Comparison of ENCODE assay signal across 30 mouse cellular contexts in the genomic region with DNA sequence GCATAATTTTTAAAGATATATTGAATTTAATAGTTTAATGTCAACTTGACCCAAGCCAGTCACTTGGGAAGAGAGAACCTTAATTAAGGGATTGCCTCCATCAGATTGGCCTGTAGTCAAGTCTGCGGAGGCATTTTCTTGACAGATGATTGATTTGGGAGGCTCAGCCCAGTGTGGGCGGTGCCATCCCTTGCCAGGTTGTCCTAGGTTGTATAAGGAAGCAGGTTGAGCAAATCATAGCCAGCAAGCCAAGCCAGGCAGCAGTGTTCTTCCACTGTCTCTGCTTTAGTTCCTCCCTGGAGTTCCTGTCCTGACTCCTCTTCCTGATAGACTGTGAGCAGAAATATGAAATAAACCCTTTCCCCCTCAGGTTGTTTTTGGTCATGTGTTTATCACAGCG. TPM values are rescaled to one million over a fixed set of nuclear protein-coding genes. Genes with fewer than 3 reads are reported as not detected.
DNase-seq lines count a peak whose midpoint lies in the region; ATAC-seq and TF ChIP-seq lines count a peak whose summit lies in the region.
"Had no signal": no experiment of that assay in that cellular context is flagged by ENCODE, and none has a peak within 500 bp of the region (broad histone marks: within the 10 kb centered on the region; RNA-seq: fewer than 3 reads in every experiment).

No protein-coding gene starts in this region.

- H3K27ac ChIP-seq in liver, embryonic 13.5 days = peak overlapping the region; percentile 54
- H3K27ac ChIP-seq in ES-Bruce4 (ENCODE audit: insufficient read depth, low read length) = no peak overlapping the region
- H3K27ac ChIP-seq: embryonic facial prominence, embryonic 12.5 days; embryonic facial prominence, embryonic 15.5 days; forebrain, embryonic 12.5 days; forebrain, embryonic 15.5 days; heart, embryonic 15.5 days; hindbrain, embryonic 10.5 days; hindbrain, embryonic 13.5 days had no signal

- H3K36me3 ChIP-seq in liver, embryonic 13.5 days = peaks cover 5% of the 10 kb centered on the region; the same call in 1 of the 2 replicates
- peaks cover 9% of the 10 kb centered on the region; the same call in 1 of the 2 replicates for H3K36me3 ChIP-seq in E14TG2a.4 (ENCODE audit: insufficient read depth, low read length)
- H3K36me3 ChIP-seq in ES-Bruce4 (ENCODE audit: control insufficient read depth, insufficient read depth, low read length, poor library complexity, severe bottlenecking) = no peaks in the 10 kb centered on the region
- H3K36me3 ChIP-seq: embryonic facial prominence, embryonic 12.5 days; embryonic facial prominence, embryonic 15.5 days; forebrain, embryonic 12.5 days; forebrain, embryonic 15.5 days; G1E; heart, embryonic 15.5 days; hindbrain, embryonic 10.5 days; hindbrain, embryonic 13.5 days had no signal

- no peak overlapping the region for H3K4me3 ChIP-seq in liver, embryonic 13.5 days (replicated peaks)
- H3K4me3 ChIP-seq in E14TG2a.4 (replicated peaks; ENCODE audit: low read length) (peak overlapping the region; percentile 20; the same call in 1 of the 2 replicates), ES-Bruce4 (ENCODE audit: low read depth, low read length) (no peak overlapping the region)
- H3K4me3 ChIP-seq: embryonic facial prominence, embryonic 12.5 days; embryonic facial prominence, embryonic 15.5 days; forebrain, embryonic 12.5 days; forebrain, embryonic 15.5 days; heart, embryonic 12.5 days; heart, embryonic 15.5 days; hindbrain, embryonic 10.5 days; hindbrain, embryonic 13.5 days had no signal

- DNase-seq in liver, embryonic 13.5 days = no peak
- DNase-seq in liver = no peak
- no peak for DNase-seq in frontal cortex, postnatal 25 days (ENCODE audit: low spot score in 2 of 2)
- DNase-seq: adrenal gland, postnatal 10 days; adrenal gland, postnatal 36 days; cerebellum, adult 11 months; cerebellum, adult 2 months; cerebellum, adult 9-11 months; cerebellum, postnatal 25 days; gastrocnemius, postnatal 10 days; gastrocnemius, postnatal 36 days; heart, postnatal 10 days; heart, postnatal 36 days had no signal

- H3K9ac ChIP-seq in liver, embryonic 13.5 days = no peak overlapping the region
- 0 out of 2 replicates have a peak overlapping the region, but pooled peaks have one; percentile 21 for H3K9ac ChIP-seq in ES-Bruce4 (ENCODE audit: low read depth, poor library complexity, severe bottlenecking)
- H3K9ac ChIP-seq: embryonic facial prominence, embryonic 12.5 days; embryonic facial prominence, embryonic 15.5 days; forebrain, embryonic 12.5 days; forebrain, embryonic 15.5 days; heart, embryonic 12.5 days; heart, embryonic 15.5 days; hindbrain, embryonic 13.5 days had no signal

- TF ChIP-seq POLR2A in ES-Bruce4 (IDR thresholded peaks at IDR 0.05; ENCODE audit: insufficient read depth, low read length) = no peak

- TF ChIP-seq CTCF in E14TG2a.4 (conservative IDR thresholded peaks at IDR 0.05; ENCODE audit: low read length) (no peak), ES-Bruce4 (IDR thresholded peaks at IDR 0.05; ENCODE audit: low read depth, low read length) (no peak)

- no peaks in the 10 kb centered on the region for H3K27me3 ChIP-seq in liver, embryonic 13.5 days
- H3K27me3 ChIP-seq in E14TG2a.4 (ENCODE audit: insufficient read depth, low read length) (no peaks in the 10 kb centered on the region), ES-Bruce4 (ENCODE audit: control insufficient read depth, insufficient read depth, low read length, poor library complexity, severe bottlenecking) (no peaks in the 10 kb centered on the region)
- H3K27me3 ChIP-seq: embryonic facial prominence, embryonic 12.5 days; embryonic facial prominence, embryonic 15.5 days; forebrain, embryonic 15.5 days; heart, embryonic 12.5 days; heart, embryonic 15.5 days; Patski had no signal

- 75% methylated on average over 3 of the region's 3 CpGs for WGBS in liver, embryonic 13.5 days (ENCODE audit: insufficient replicate concordance)

- H3K9me3 ChIP-seq in liver, embryonic 13.5 days (replicated peaks) = no peaks in the 10 kb centered on the region
- no peaks in the 10 kb centered on the region for H3K9me3 ChIP-seq in E14TG2a.4 (ENCODE audit: low read length)
- H3K9me3 ChIP-seq in ES-Bruce4 (replicated peaks; ENCODE audit: control insufficient read depth, insufficient read depth, low read length, poor library complexity, severe bottlenecking) = no peaks in the 10 kb centered on the region
- H3K9me3 ChIP-seq: embryonic facial prominence, embryonic 12.5 days; embryonic facial prominence, embryonic 15.5 days; forebrain, embryonic 12.5 days; forebrain, embryonic 15.5 days; G1E; heart, embryonic 12.5 days; heart, embryonic 15.5 days; hindbrain, embryonic 10.5 days; hindbrain, embryonic 13.5 days had no signal

- no peak overlapping the region for H3K4me2 ChIP-seq in liver, embryonic 13.5 days
- H3K4me2 ChIP-seq: embryonic facial prominence, embryonic 12.5 days; embryonic facial prominence, embryonic 15.5 days; forebrain, embryonic 12.5 days; forebrain, embryonic 15.5 days; heart, embryonic 12.5 days; heart, embryonic 15.5 days; hindbrain, embryonic 13.5 days had no signal

- TF ChIP-seq EP300 in ES-Bruce4 (IDR thresholded peaks at IDR 0.05; ENCODE audit: insufficient read depth, low read depth, low read length) = no peak

- ATAC-seq in liver, embryonic 13.5 days (ENCODE audit: low read depth) = no peak
- no peak for ATAC-seq in megakaryocyte-erythroid progenitor cell, adult 5-6 weeks (replicated peaks; ENCODE audit: low FRiP score, low TSS enrichment, poor library complexity, severe bottlenecking)
- ATAC-seq: CD4-positive, CD25-positive, alpha-beta regulatory T cell, adult 4 months; forebrain, embryonic 15.5 days; hindbrain, embryonic 16.5 days; Patski had no signal

- H3K4me1 ChIP-seq in liver, embryonic 13.5 days (replicated peaks) = peaks cover 70% of the 10 kb centered on the region
- H3K4me1 ChIP-seq in E14TG2a.4 (replicated peaks; ENCODE audit: low read depth, low read length) (peaks cover 86% of the 10 kb centered on the region), ES-Bruce4 (ENCODE audit: control insufficient read depth, insufficient read depth, low read length) (peaks cover 2% of the 10 kb centered on the region)
- H3K4me1 ChIP-seq: embryonic facial prominence, embryonic 12.5 days; heart, embryonic 12.5 days; heart, embryonic 15.5 days had no signal

RNA-seq across cellular contexts. Expression of gene Dennd2c, which starts 21.2 kb away (rescaled TPM):
- polyA plus RNA-seq in liver, embryonic 13.5 days (2015; fragmentation: Nextera tagmentation; extraction: Ambion mirVana) = 8.6 and 9.7 TPM in 2 replicates
- polyA plus RNA-seq in ES-Bruce4 (2011; ENCODE audit: insufficient read depth, insufficient read length, low read depth, missing spikeins) = 22.4 and 22.9 TPM in 2 replicates
- total RNA-seq in megakaryocyte-erythroid progenitor cell, adult 5-6 weeks (2014; fragmentation: Nextera tagmentation) = 4.0 and 4.9 TPM in 2 replicates
- total RNA-seq in megakaryocyte-erythroid progenitor cell, adult 5-6 weeks (2017) = 2.0 and 2.4 TPM in 2 replicates

RNA-seq across cellular contexts. Expression of gene Bcas2, which starts 47.8 kb away (rescaled TPM):
- 211 and 253 TPM in 2 replicates for polyA plus RNA-seq in liver, embryonic 13.5 days (2015; fragmentation: Nextera tagmentation; extraction: Ambion mirVana)
- 186 and 192 TPM in 2 replicates for polyA plus RNA-seq in ES-Bruce4 (2011; ENCODE audit: insufficient read depth, insufficient read length, low read depth, missing spikeins)
- 134 and 143 TPM in 2 replicates for total RNA-seq in megakaryocyte-erythroid progenitor cell, adult 5-6 weeks (2014; fragmentation: Nextera tagmentation)
- total RNA-seq in megakaryocyte-erythroid progenitor cell, adult 5-6 weeks (2017) = 260 and 277 TPM in 2 replicates

RNA-seq across cellular contexts. Expression of gene Ampd1, which starts 49.8 kb away (rescaled TPM):
- 0.17 and 0.38 TPM in 2 replicates for polyA plus RNA-seq in liver, embryonic 13.5 days (2015; fragmentation: Nextera tagmentation; extraction: Ambion mirVana)
- polyA plus RNA-seq in ES-Bruce4 (2011; ENCODE audit: insufficient read depth, insufficient read length, low read depth, missing spikeins) = 0.85 TPM in 1 of 2 replicates, not detected in the other
- total RNA-seq in megakaryocyte-erythroid progenitor cell, adult 5-6 weeks (2014; fragmentation: Nextera tagmentation) = 1.7 TPM in 1 of 2 replicates, not detected in the other
- total RNA-seq in megakaryocyte-erythroid progenitor cell, adult 5-6 weeks (2017) = not detected in 2 replicates
- total RNA-seq: adrenal gland, postnatal 36 days; common myeloid progenitor, adult 5-6 weeks; granulocyte monocyte progenitor cell, adult 5-6 weeks; heart, postnatal 10 days; heart, postnatal 36 days had no signal
- polyA plus RNA-seq: cerebellum, adult 2 months; forebrain, embryonic 12.5 days; G1E; heart, embryonic 12.5 days; hindbrain, embryonic 13.5 days; hindbrain, embryonic 16.5 days had no signal
